Mouse (Mus musculus): ENCODE measurements around the gene Thap4. TPM values are rescaled to one million over a fixed set of nuclear protein-coding genes. Genes with fewer than 3 reads are reported as not detected.
"Not testable (repeated sequence)": the region's sequence is repeated elsewhere in the genome, so short reads cannot be mapped to it uniquely, and the experiment has no call there.

Thap4 gene
- polyA plus RNA-seq, 1 experiment from 2014 or later, result 42.9 TPM

DNA sequence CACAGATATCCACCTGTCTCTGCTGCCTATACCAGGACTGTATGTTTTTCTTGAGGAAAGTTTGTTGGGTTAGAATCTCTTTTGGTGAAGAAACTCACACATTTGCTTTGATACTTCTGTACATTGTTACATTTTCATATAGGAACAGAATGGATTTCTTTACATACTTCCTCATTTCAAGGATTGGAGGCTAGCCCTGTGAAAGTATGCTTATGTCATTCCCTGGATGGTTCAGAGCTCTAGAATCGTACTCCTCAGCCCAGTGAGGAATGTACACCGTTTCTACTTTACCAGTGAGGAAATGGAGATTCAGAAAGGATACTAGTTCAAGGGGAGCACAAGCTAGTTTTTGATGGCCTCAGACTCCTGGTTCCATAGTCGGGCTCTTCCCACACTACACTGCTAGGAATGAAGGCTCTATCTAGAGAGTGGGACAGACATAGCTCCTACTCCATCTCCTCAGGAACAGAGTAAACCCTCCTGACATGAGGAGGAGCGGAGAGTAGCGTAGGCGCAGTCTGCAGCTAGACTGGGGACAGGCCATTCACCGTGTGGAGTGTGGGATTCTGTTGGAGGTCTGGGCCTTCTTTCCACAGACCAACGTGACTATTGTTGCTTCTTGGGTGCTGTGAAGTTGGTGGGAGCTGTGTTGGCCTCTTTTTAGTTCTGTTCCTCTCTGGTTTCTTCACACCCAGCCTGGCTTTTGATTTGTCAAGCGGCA, 10.4 kb upstream of the Thap4 start:
- peaks cover 29% of the 10 kb centered on the region for H3K36me3 ChIP-seq
- H3K4me3 ChIP-seq, result no peak overlapping the region
- H3K27ac ChIP-seq, result no peak overlapping the region
- no peaks in the 10 kb centered on the region for H3K4me1 ChIP-seq
- no peaks in the 10 kb centered on the region for H3K9me3 ChIP-seq
- no peaks in the 10 kb centered on the region for H3K27me3 ChIP-seq (ENCODE audit: insufficient read depth, poor library complexity, severe bottlenecking)
- WGBS, result 90% methylated on average over 9 of the region's 9 CpGs
- DNase-seq (ENCODE audit: low spot score), result no peak

DNA sequence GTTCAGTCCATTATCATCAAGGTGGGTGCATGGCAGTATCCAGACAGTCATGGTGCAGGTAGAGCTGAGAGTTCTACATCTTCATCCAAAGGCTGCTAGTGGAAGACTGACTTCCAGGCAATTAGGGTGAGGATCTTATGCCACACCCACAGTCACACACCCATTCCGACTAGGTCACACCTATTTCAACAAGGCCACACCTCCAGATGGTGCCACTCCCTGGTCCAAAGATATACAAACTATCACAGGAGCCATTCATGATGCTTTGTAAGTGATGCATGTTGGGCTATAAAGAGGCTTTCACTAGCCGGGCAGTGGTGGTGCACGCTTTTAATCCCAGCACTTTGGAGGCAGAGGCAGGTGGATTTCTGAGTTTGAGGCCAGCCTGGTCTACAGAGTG, 8.9 kb upstream of the Thap4 start:
- H3K9me3 ChIP-seq; H3K27me3 ChIP-seq (ENCODE audit: insufficient read depth, poor library complexity, severe bottlenecking): not testable (repeated sequence)
- 88% methylated on average over 3 of the region's 3 CpGs for WGBS

DNA sequence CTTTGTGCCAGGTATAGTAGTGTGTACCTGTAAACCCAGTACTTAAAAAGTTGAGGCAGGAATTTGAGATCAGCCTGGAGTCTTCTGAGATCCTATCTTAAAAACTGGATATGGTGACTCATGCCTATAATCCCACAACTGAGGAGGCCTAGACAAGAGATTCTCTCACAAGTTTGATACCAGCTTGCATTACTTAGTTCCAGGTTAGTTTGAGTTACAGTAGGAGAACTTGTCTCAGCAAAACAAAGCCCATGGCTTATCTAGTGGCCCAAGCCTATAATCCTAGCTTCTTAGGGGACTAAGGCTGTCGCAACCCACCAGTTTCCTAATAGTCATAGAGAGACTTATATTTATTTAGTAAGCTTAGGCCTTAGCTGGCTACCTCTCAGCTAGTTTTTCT, 5.4 kb upstream of the Thap4 start:
- H3K4me1 ChIP-seq, result no peaks in the 10 kb centered on the region
- H3K9me3 ChIP-seq, result no peaks in the 10 kb centered on the region
- 0 out of 2 replicates have a peak, but pooled peaks cover under 1% of the 10 kb centered on the region for H3K36me3 ChIP-seq
- no peak overlapping the region for H3K4me3 ChIP-seq
- H3K27ac ChIP-seq, result no peak overlapping the region
- no peaks in the 10 kb centered on the region for H3K27me3 ChIP-seq (ENCODE audit: insufficient read depth, poor library complexity, severe bottlenecking)
- WGBS, result 94% methylated on average over 1 of the region's 1 CpGs
- DNase-seq (ENCODE audit: low spot score), result no peak

More for the DNA sequence above, 8.9 kb upstream of the Thap4 start:
- not testable (repeated sequence) for H3K4me3 ChIP-seq; DNase-seq (ENCODE audit: low spot score); H3K27ac ChIP-seq; H3K4me1 ChIP-seq
- H3K36me3 ChIP-seq, result peaks cover 14% of the 10 kb centered on the region

DNA sequence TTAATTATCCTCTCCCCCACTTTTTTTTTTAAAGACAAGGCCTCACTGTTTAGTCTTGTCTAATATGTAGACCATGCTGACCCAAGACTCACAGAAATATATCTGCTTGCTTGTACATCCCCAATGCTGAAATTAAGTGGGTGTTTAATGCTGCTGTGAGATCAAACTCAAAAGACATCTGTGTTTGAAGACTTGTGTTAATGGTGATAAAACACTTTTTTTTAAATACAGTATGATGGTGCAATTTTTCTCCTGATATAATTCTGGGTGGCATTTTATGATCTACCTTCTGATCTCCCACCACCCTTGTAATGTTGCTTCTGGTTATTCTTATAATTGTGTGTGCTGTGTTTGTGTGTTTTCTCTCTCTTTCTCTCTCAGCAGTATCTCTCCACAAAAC, 1.5 kb upstream of the Thap4 start:
- H3K36me3 ChIP-seq, result no peaks in the 10 kb centered on the region
- H3K4me3 ChIP-seq, result no peak overlapping the region
- no peak overlapping the region for H3K27ac ChIP-seq
- H3K4me1 ChIP-seq, result 0 out of 2 replicates have a peak, but pooled peaks cover 3% of the 10 kb centered on the region
- DNase-seq (ENCODE audit: low spot score), result no peak
- H3K9me3 ChIP-seq, result no peaks in the 10 kb centered on the region
- no peaks in the 10 kb centered on the region for H3K27me3 ChIP-seq (ENCODE audit: insufficient read depth, poor library complexity, severe bottlenecking)

DNA sequence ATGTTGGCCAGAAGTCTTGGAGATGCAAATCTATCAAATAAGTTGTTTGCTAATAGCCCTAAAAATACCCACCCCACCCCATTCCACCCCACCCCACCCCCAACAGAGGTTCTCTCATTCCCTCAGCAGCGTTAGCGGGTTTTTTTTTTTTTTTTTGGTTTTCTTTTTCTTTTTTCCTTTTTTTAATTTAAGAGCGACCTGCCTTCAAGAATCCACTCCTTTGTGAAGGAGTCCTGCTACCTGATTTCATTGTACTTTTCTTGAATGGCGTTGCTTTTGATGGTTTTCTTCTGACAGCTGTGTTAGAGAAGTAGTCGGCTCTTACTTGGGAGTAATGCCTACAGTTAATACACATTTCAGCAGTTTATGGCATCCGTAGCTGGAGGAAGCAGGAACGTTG, 954 bp upstream of the Thap4 start:
- 0 out of 2 replicates have a peak, but pooled peaks cover 3% of the 10 kb centered on the region for H3K4me1 ChIP-seq
- H3K27ac ChIP-seq, result peak overlapping the region; percentile 96; the same call in 1 of the 2 replicates
- no peak for DNase-seq (ENCODE audit: low spot score)
- H3K36me3 ChIP-seq, result peaks cover 1% of the 10 kb centered on the region
- peak overlapping the region; percentile 96 for H3K4me3 ChIP-seq
- H3K27me3 ChIP-seq (ENCODE audit: insufficient read depth, poor library complexity, severe bottlenecking), result no peaks in the 10 kb centered on the region
- H3K9me3 ChIP-seq, result no peaks in the 10 kb centered on the region
- WGBS, result 39% methylated on average over 7 of the region's 7 CpGs

DNA sequence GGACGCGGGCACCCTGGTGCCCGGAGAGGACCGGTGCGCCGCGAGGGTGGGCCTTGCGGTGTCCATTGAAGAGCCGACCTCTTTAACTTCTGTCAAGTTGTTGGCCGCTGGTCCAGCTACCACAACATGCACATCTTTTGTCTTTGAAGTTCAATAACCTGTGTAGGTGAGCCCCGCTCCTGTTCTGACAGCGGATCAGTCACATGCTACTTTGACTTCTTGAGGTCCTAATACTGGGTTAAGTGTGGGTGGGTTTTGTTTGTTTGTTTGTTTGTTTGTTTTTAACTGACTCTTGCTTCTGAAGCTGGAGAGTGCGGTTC, 587 bp upstream of the Thap4 start:
- peak overlapping the region; percentile 96 for H3K27ac ChIP-seq
- WGBS, result 0% methylated on average over 13 of the region's 13 CpGs
- H3K36me3 ChIP-seq, result peaks cover 5% of the 10 kb centered on the region
- H3K4me1 ChIP-seq, result 0 out of 2 replicates have a peak, but pooled peaks cover 3% of the 10 kb centered on the region
- H3K27me3 ChIP-seq (ENCODE audit: insufficient read depth, poor library complexity, severe bottlenecking), result no peaks in the 10 kb centered on the region
- peak overlapping the region; percentile 96 for H3K4me3 ChIP-seq
- DNase-seq (ENCODE audit: low spot score), result no peak
- no peaks in the 10 kb centered on the region for H3K9me3 ChIP-seq

DNA sequence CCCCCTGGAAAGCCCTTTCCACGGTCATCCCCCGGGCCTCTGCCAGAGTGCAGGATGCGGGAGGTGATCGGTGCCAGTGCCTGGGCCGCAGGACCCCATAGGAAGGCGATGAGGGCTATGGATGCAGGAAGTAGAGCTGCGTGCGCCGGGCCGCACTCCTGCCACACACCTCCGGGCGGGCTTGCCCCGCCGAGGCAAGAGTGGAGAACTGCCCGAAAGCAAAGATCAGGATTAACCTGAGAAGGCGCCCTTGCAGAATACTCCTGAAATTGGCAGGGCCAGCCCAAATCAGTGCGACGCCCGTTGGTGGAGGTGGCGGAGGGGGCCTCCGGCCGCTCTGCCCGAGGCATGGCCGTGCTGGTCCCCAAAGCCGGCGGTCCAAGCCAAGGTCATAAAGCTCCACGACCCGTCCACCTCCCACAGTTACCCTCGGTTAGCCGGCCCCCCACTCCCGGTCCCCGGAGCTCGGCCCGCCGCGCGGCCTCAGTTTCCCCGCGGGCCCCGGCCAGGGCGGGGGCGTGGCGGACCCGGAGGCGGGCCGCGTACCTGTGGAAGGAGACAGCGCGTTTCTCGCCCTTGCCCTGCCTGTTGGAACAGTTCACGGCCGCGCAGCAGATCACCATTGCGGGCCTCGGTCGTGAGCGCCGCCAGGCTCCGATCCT, 622 bp downstream of the Thap4 start:
- H3K4me1 ChIP-seq, result 0 out of 2 replicates have a peak, but pooled peaks cover 3% of the 10 kb centered on the region
- peak overlapping the region; percentile 96 for H3K27ac ChIP-seq
- no peaks in the 10 kb centered on the region for H3K9me3 ChIP-seq
- WGBS, result under 1% methylated on average over 59 of the region's 59 CpGs
- no peaks in the 10 kb centered on the region for H3K27me3 ChIP-seq (ENCODE audit: insufficient read depth, poor library complexity, severe bottlenecking)
- peak overlapping the region; percentile 96 for H3K4me3 ChIP-seq
- H3K36me3 ChIP-seq, result peaks cover 17% of the 10 kb centered on the region
- DNase-seq (ENCODE audit: low spot score), result peak; percentile 88

DNA sequence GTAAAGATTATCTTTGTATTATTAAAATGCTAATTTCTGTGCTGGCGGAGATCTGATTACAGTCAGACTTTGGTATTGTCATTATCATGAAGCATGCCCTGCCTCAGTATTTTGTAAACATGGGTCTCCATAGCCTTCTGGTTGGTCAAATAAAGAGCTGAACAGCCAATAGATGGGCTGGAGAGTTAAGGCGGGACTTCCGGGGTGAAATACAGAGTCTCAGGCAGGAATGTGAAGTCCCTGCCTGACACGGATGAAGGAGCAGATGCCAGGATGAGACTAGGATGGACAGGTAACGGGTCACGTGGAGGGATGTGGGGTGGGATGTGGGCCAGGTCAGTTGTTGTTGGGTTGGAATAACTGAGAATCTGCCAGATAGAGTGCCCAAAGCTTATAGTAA, 3.4 kb downstream of the Thap4 start, which contains the start of gene Atg4b:
Atg4b (plus strand) TSS at position 211 of the 400 bp plus-strand sequence.
- Histone ChIP-seq H3K27ac (no peak within 1 kb of the TSS), H3K27me3 (ENCODE audit: insufficient read depth, poor library complexity, severe bottlenecking) (no peaks in the 10 kb centered on the region), H3K36me3 (peaks cover 26% of the 10 kb centered on the region), H3K9me3 (no peaks in the 10 kb centered on the region), H3K4me1 (peaks cover 5% of the 10 kb centered on the region; the same call in 1 of the 2 replicates), H3K4me3 (no peak within 1 kb of the TSS)
- no peak for DNase-seq (ENCODE audit: low spot score)
- 78% methylated on average over 6 of the region's 6 CpGs for WGBS

DNA sequence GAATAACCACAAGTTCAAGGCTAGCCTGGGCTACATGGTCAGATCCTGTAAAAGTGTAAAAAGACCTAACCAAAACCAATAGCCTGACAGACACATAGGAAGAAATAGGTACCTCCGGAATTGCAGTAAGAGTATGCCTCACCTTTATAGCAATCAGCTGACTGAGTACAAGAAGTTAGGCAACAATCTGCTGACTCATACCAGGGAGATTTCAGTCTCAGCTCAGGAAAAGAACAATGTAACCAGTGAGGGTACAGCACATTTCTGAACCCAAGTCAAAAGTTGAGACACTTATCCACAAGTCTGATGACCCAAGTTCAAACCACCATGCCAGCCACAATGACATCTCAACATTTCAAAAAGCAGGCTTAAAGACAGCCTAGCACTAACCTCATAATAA, 6.1 kb downstream of the Thap4 start:
- no peak for DNase-seq (ENCODE audit: low spot score)
- Histone ChIP-seq H3K4me3 (no peak overlapping the region), H3K36me3 (peaks cover 40% of the 10 kb centered on the region), H3K4me1 (peaks cover 14% of the 10 kb centered on the region), H3K27me3 (ENCODE audit: insufficient read depth, poor library complexity, severe bottlenecking) (no peaks in the 10 kb centered on the region), H3K27ac (no peak overlapping the region), H3K9me3 (no peaks in the 10 kb centered on the region)
- 85% methylated on average over 1 of the region's 1 CpGs for WGBS

DNA sequence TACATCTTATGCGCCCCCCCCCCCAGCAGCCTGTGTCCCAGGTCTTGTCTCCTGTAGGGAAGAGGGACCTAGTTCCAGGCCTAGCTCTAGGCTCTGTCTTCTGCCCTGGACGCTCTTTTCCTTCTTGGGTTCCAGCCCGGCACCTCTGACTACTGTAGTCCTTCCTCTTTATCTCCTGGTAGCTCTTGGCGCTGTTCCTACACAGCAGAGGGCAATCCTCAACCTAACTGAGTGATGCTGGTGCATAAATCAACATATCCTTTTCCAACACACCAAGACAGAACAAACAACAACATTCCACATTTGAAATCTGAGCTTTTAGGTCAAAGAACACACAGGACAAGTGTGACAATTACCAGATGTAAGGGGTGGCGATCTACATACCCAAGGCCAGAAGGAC, 8.5 kb downstream of the Thap4 start:
- Histone ChIP-seq H3K9me3 (no peaks in the 10 kb centered on the region), H3K27ac (no peak overlapping the region), H3K4me1 (peaks cover 24% of the 10 kb centered on the region), H3K36me3 (peaks cover 45% of the 10 kb centered on the region), H3K27me3 (ENCODE audit: insufficient read depth, poor library complexity, severe bottlenecking) (no peaks in the 10 kb centered on the region), H3K4me3 (no peak overlapping the region)
- 74% methylated on average over 5 of the region's 5 CpGs for WGBS
- DNase-seq (ENCODE audit: low spot score), result no peak

DNA sequence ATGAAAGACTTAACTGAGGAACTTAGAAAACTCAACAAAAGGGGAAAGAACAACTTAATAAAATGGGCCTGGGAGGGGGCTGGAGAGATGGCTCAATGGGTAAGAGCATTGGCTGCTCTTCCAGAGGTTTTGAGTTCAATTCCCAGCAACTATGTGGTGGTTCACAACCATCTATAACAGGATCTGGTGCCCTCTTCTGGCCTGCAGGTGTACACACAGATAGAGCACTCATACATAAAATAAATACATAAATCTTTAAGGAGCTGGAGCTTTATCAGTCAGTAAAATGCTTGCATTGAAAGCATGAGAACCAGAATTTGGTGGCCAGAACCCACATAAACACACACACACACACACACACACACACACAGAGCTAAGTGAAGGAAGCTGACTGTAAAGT, 11.8 kb downstream of the Thap4 start:
- H3K36me3 ChIP-seq, result peaks cover 19% of the 10 kb centered on the region; the same call in 1 of the 2 replicates
- no peaks in the 10 kb centered on the region for H3K9me3 ChIP-seq
- no peaks in the 10 kb centered on the region for H3K27me3 ChIP-seq (ENCODE audit: insufficient read depth, poor library complexity, severe bottlenecking)
- H3K4me3 ChIP-seq, result no peak overlapping the region
- peak overlapping the region; percentile 77; the same call in 1 of the 2 replicates for H3K27ac ChIP-seq
- no peak for DNase-seq (ENCODE audit: low spot score)
- peaks cover 29% of the 10 kb centered on the region for H3K4me1 ChIP-seq

DNA sequence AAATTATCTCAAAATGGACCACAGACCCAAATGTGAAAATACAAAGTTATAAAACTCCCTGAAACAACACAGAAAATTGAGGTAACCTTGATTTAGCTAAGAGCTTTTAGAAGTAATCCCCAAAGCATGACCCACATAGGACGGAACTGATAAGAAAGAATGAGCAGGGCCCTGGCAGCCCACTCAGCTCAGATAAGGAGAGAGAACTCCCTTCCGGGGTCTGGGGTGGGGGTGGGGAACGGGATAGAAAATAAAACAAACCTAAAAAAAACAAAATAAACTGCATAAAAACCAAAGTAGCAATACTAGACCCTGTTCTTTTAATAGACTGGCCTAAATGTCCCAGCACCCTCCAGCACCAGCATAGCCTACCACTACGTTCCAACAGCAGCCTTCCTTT, 12.7 kb downstream of the Thap4 start:
- DNase-seq (ENCODE audit: low spot score), result no peak
- no peaks in the 10 kb centered on the region for H3K27me3 ChIP-seq (ENCODE audit: insufficient read depth, poor library complexity, severe bottlenecking)
- H3K36me3 ChIP-seq, result peaks cover 19% of the 10 kb centered on the region; the same call in 1 of the 2 replicates
- peak overlapping the region; percentile 30; the same call in 1 of the 2 replicates for H3K4me3 ChIP-seq
- no peaks in the 10 kb centered on the region for H3K9me3 ChIP-seq
- peak overlapping the region; percentile 77 for H3K27ac ChIP-seq
- 14% methylated on average over 4 of the region's 4 CpGs for WGBS
- H3K4me1 ChIP-seq, result peaks cover 32% of the 10 kb centered on the region

DNA sequence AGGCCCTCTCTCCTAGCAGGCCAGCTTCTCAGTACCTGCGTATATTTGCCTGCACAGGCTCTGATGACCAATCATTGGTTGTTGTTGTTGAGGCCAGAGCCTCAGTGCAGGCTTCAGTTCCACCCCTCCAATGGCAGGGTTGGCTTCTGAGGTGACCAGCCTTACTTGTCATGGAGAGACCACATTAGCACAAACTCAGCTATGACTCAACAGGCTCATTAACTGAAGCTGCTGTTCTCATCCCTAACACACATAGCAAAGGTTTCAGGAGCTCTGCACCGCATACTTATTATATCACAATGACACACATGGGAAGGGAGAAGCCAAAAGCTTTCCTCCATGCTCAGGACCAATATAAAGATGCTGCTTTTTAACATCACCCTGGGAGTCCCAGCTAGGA, 14.0 kb downstream of the Thap4 start:
- no peaks in the 10 kb centered on the region for H3K9me3 ChIP-seq
- peak overlapping the region; percentile 29; the same call in 1 of the 2 replicates for H3K27ac ChIP-seq

More for the DNA sequence above, 14.0 kb downstream of the Thap4 start:
- peaks cover 26% of the 10 kb centered on the region for H3K4me1 ChIP-seq
- DNase-seq (ENCODE audit: low spot score), result no peak
- no peaks in the 10 kb centered on the region for H3K27me3 ChIP-seq (ENCODE audit: insufficient read depth, poor library complexity, severe bottlenecking)
- H3K36me3 ChIP-seq, result peaks cover 12% of the 10 kb centered on the region; the same call in 1 of the 2 replicates
- 84% methylated on average over 2 of the region's 2 CpGs for WGBS
- H3K4me3 ChIP-seq, result no peak overlapping the region
